Mouse (Mus musculus) liver, postnatal 0 days (tissue): ENCODE measurements around the gene Epn2.

Source experiments
- CTCF ChIP-seq: sonication (generic); IDR thresholded peaks from 2 replicates; pipeline ENCODE4 v1.5.1; 2016; ENCODE audit warnings: antibody characterized with exemption, low read depth
- EP300 ChIP-seq: IDR thresholded peaks from 2 replicates; pipeline ENCODE4 v1.6.1; 2016; ENCODE audit warnings: antibody characterized with exemption, low read depth, mild to moderate bottlenecking

- TF ChIP-seq CTCF (no peak), EP300 (no peak)
Observed at GRCm38 (mm10) chr11:61486458-61487219, 92.8 kb downstream of the Epn2 start.
